Mouse (Mus musculus) spleen, adult 2 months (tissue): Measurements from ENCODE around the gene Vamp5.

Source experiments
- CTCF ChIP-seq: fragments of 200-500 bp; IDR thresholded peaks from 2 replicates; pipeline ENCODE4 v1.5.1; 2011; ENCODE audit warnings: mild to moderate bottlenecking, inconsistent platforms; ENCODE audit not compliant: insufficient read depth, insufficient read length, insufficient replicate concordance; ENCODE audit errors: extremely low read depth
- POLR2A ChIP-seq: fragments of 200-500 bp; IDR thresholded peaks from 2 replicates; pipeline ENCODE4 v1.6.1; 2011; ENCODE audit warnings: low read depth, low read length, inconsistent platforms

- TF ChIP-seq CTCF (no peak), POLR2A (no peak)
Observed at GRCm38 (mm10) chr6:72415964-72416772, 35.9 kb upstream of the Vamp5 start.
